Mouse (Mus musculus): ENCODE results near the gene Grap. TPM values are rescaled to one million over a fixed set of nuclear protein-coding genes. Genes with fewer than 3 reads are reported as not detected.

Grap gene
- total RNA-seq, 2 experiments from 2014 or later = 4.8 to 6.1 TPM

DNA sequence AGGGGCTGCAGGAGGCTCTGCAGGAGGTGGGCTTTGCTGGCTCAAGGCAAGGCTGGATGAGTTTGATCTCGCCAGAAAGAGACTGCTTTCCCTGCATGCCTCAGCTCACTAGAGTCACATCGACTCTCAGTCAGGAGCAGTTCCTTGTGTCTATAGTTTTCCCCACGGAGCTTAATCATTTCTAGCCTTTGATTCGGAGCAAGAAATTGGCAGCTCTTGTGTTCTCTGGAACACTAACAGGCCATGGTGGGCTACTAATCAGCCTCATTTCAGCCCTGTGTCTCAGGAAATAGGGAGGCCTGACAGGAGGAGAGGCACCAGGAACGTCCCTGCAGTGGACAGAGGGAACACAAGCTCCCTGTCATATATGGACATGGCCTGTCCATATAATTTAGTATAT, 64.9 kb downstream of the Grap start:
- DNase-seq (ENCODE audit: extremely low spot score in 1 of 2, low spot score in 1 of 2) = no peak

GRCm38 (mm10) chr11:61719387-61719786, 66.3 kb downstream of the Grap start:
- no peak for DNase-seq (ENCODE audit: extremely low spot score in 1 of 2, low spot score in 1 of 2)

- no peak for DNase-seq (ENCODE audit: extremely low spot score in 1 of 2, low spot score in 1 of 2)
Measured at GRCm38 (mm10) chr11:61719826-61720225, 66.8 kb downstream of the Grap start.

DNA sequence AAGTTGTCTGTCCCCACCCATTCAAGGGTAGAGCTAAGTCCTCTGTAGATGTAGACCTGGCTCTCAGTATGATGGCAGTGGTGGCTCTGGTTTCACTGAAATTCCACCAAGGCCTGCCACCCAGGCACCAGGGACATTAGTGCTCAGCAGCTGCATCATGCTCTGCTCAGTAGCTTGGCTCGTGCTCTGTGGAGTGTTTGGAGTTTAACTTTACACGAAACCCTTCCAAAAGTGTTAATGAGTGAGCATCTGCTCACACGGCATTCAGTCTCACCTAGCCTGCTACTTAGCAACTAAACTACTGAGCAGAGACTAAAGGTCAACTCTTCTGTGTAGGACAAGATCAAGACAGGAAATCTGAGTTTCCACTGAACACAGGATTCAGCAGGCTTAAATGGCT, 67.6 kb downstream of the Grap start, which contains the start of gene Slc5a10:
Gene Slc5a10, minus strand, starts transcription at position 191 of the 400 bp plus-strand sequence.
- no peak for DNase-seq (ENCODE audit: extremely low spot score in 1 of 2, low spot score in 1 of 2)

- no peak for DNase-seq (ENCODE audit: extremely low spot score in 1 of 2, low spot score in 1 of 2)
Measured at GRCm38 (mm10) chr11:61722077-61722476, 69.0 kb downstream of the Grap start.

Other genes with a start within 250 kb of the Grap start
- gene Rnf112, start 199.1 kb upstream of the Grap start, total RNA-seq (2021) = 100 to 1,000 TPM; 440 to 506 TPM
- gene Mfap4, start 167.8 kb upstream of the Grap start, total RNA-seq (2021) = 1 to 10 TPM; 5.7 to 6.3 TPM
- 10 to 100 TPM; 26.3 to 31.3 TPM for gene Mapk7, start 158.9 kb upstream of the Grap start, total RNA-seq (2021)
- gene B9d1, start 148.1 kb upstream of the Grap start, total RNA-seq (2021) = 10 to 100 TPM; 43.3 to 45.9 TPM
- gene Epn2, start 73.6 kb upstream of the Grap start, total RNA-seq (2021) = 100 to 1,000 TPM; 173 to 185 TPM
- gene Fam83g, start 30.8 kb downstream of the Grap start, total RNA-seq (2021) = not detected
- gene Slc5a10, start 67.6 kb downstream of the Grap start, total RNA-seq (2021) = under 1 TPM; 0.38 to 0.62 TPM
- 10 to 100 TPM; 44.9 to 51.4 TPM for gene Prpsap2, start 108.8 kb downstream of the Grap start, total RNA-seq (2021)
- gene Ulk2, start 201.8 kb downstream of the Grap start, total RNA-seq (2021) = 10 to 100 TPM; 74.0 to 79.0 TPM